Mouse (Mus musculus) kidney, adult 2 months (tissue): ENCODE results near the gene Calr.

Experiments
- CTCF ChIP-seq: fragments of 200-500 bp; conservative IDR thresholded peaks from 2 replicates; pipeline ENCODE4 v1.5.1; 2011; ENCODE audit warnings: low read depth, mild to moderate bottlenecking, control low read depth, low read length, moderate library complexity, mixed read lengths; ENCODE audit not compliant: insufficient read depth, insufficient read length
- POLR2A ChIP-seq: fragments of 200-500 bp; IDR thresholded peaks from one replicate; pipeline ENCODE4 v1.6.1; 2011; ENCODE audit warnings: low read depth, low read length, control low read depth

DNA sequence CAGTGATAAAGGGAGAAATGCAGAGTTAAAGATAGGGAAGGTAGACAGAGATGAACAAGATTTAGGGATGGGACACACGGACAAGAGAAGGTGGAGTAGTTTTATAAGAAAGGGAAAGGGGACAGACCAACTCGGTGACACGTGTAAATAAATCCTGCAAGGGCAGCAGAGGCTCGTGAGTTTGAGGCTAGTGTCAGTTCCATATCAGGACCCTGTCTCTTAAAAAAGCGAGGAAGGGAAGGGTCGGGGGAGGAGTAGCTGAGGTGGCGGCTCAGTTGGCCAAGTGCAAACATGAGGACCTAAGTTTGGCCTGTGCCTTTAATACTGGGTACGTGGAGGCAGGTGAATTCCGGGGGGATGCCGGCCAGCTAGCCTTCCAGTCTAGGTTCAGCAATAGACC, 35.4 kb downstream of the Calr start:
- no peak for TF ChIP-seq POLR2A
- TF ChIP-seq CTCF, result no peak
